Mouse (Mus musculus): Measurements from ENCODE around the gene Lnx2. TPM values are rescaled to one million over a fixed set of nuclear protein-coding genes. Genes with fewer than 3 reads are reported as not detected.
A peak's percentile ranks its signal among the peaks of the same experiment; 100 is the strongest.

The Lnx2 gene
- total RNA-seq, 2 experiments from 2014 or later, result 19.1 to 19.8 TPM

GRCm38 (mm10) chr5:147020579-147020978 is 55.8 kb downstream of the Lnx2 start:
- no peak for DNase-seq (ENCODE audit: low spot score in 2 of 2)

- peak in 1 of 2 experiments; percentile 10 for DNase-seq (ENCODE audit: low spot score in 2 of 2)
Measured at GRCm38 (mm10) chr5:147018761-147019160, 57.6 kb downstream of the Lnx2 start.

GRCm38 (mm10) chr5:147017526-147017925 is 58.9 kb downstream of the Lnx2 start:
- no peak for DNase-seq (ENCODE audit: low spot score in 2 of 2)

- DNase-seq (ENCODE audit: low spot score in 2 of 2), result no peak
Measured at GRCm38 (mm10) chr5:147016622-147017021, 59.8 kb downstream of the Lnx2 start.

- DNase-seq (ENCODE audit: low spot score in 2 of 2), result no peak
Measured at GRCm38 (mm10) chr5:147015191-147015590, 61.2 kb downstream of the Lnx2 start.

GRCm38 (mm10) chr5:147013845-147014244 is 62.5 kb downstream of the Lnx2 start:
- no peak for DNase-seq (ENCODE audit: low spot score in 2 of 2)

- DNase-seq (ENCODE audit: low spot score in 2 of 2), result no peak
Measured at GRCm38 (mm10) chr5:147011333-147011732, 65.1 kb downstream of the Lnx2 start.

- no peak for DNase-seq (ENCODE audit: low spot score in 2 of 2)
Measured at GRCm38 (mm10) chr5:147003303-147003702, 73.1 kb downstream of the Lnx2 start.

GRCm38 (mm10) chr5:147001312-147001711 is 75.1 kb downstream of the Lnx2 start:
- no peak for DNase-seq (ENCODE audit: low spot score in 2 of 2)

GRCm38 (mm10) chr5:146998802-146999201 is 77.6 kb downstream of the Lnx2 start:
- no peak for DNase-seq (ENCODE audit: low spot score in 2 of 2)

GRCm38 (mm10) chr5:146996812-146997211 is 79.6 kb downstream of the Lnx2 start:
- no peak for DNase-seq (ENCODE audit: low spot score in 2 of 2)

GRCm38 (mm10) chr5:146994973-146995372 is 81.4 kb downstream of the Lnx2 start:
- no peak for DNase-seq (ENCODE audit: low spot score in 2 of 2)

GRCm38 (mm10) chr5:146993509-146993908 is 82.9 kb downstream of the Lnx2 start:
- DNase-seq (ENCODE audit: low spot score in 2 of 2), result peak; percentile 12 to 32

- peak; percentile 13 to 18 for DNase-seq (ENCODE audit: low spot score in 2 of 2)
Measured at GRCm38 (mm10) chr5:146989051-146989450, 87.3 kb downstream of the Lnx2 start.

GRCm38 (mm10) chr5:146987588-146987987 is 88.8 kb downstream of the Lnx2 start:
- no peak for DNase-seq (ENCODE audit: low spot score in 2 of 2)

GRCm38 (mm10) chr5:146985725-146986433 is 90.5 kb downstream of the Lnx2 start:
- no peak for DNase-seq (ENCODE audit: low spot score in 2 of 2)

- DNase-seq (ENCODE audit: low spot score in 2 of 2), result no peak
Measured at GRCm38 (mm10) chr5:146983216-146983615, 93.2 kb downstream of the Lnx2 start.

- DNase-seq (ENCODE audit: low spot score in 2 of 2), result no peak
Measured at GRCm38 (mm10) chr5:146981376-146981775, 95.0 kb downstream of the Lnx2 start.

GRCm38 (mm10) chr5:146974781-146975123 is 101.6 kb downstream of the Lnx2 start:
- no peak for DNase-seq (ENCODE audit: low spot score in 2 of 2)

GRCm38 (mm10) chr5:146973858-146974780 is 102.3 kb downstream of the Lnx2 start:
- DNase-seq (ENCODE audit: low spot score in 2 of 2), result no peak

GRCm38 (mm10) chr5:146973353-146973752 is 103.0 kb downstream of the Lnx2 start:
- DNase-seq (ENCODE audit: low spot score in 2 of 2), result no peak

Data from adrenal gland, postnatal 4 days (tissue).